Mouse (Mus musculus) liver, embryonic 11.5 days (tissue): ENCODE data around the gene Pik3r3. TPM values are rescaled to one million over a fixed set of nuclear protein-coding genes. Genes with fewer than 3 reads are reported as not detected.
"Not testable (repeated sequence)": the region's sequence is repeated elsewhere in the genome, so short reads cannot be mapped to it uniquely, and the experiment has no call there.

Experiments used
- ATAC-seq: fragments of 200-750 bp; cut with Nextera tagmentation; replicated peaks from 2 replicates; pipeline ENCODE4 v1.8.0; 2017; ENCODE audit warnings: moderate number of reproducible peaks, mild to moderate bottlenecking, moderate TSS enrichment, moderate library complexity; ENCODE audit not compliant: low FRiP score
- DNase-seq: peaks from one replicate; pipeline ENCODE4 v3.0.0-alpha.2; 2017; ENCODE audit warnings: low spot score
- H3K27ac ChIP-seq: fragments of 300-500 bp; sonication (generic); 2 replicates; pipeline ENCODE4 v1.5.1; 2014; ENCODE audit warnings: mild to moderate bottlenecking, low read depth, low read length, control low read depth
- H3K27me3 ChIP-seq: fragments of 300-500 bp; sonication (generic); replicated peaks from 2 replicates; pipeline ENCODE4 v1.6.1; 2014; ENCODE audit warnings: low read length, mixed read lengths; ENCODE audit not compliant: control insufficient read depth, insufficient read depth
- H3K36me3 ChIP-seq: fragments of 300-500 bp; sonication (generic); 2 replicates; pipeline ENCODE4 v1.6.1; 2014; ENCODE audit warnings: mild to moderate bottlenecking, low read length, moderate library complexity, mixed read lengths; ENCODE audit not compliant: control insufficient read depth, insufficient read depth
- H3K4me1 ChIP-seq: fragments of 300-500 bp; sonication (generic); replicated peaks from 2 replicates; pipeline ENCODE4 v1.6.1; 2014; ENCODE audit warnings: low read length, mixed read lengths; ENCODE audit not compliant: control insufficient read depth, insufficient read depth
- H3K4me2 ChIP-seq: fragments of 300-500 bp; sonication (generic); 2 replicates; pipeline ENCODE4 v1.6.1; 2014; ENCODE audit warnings: mild to moderate bottlenecking, control low read depth, moderate library complexity
- H3K4me3 ChIP-seq: fragments of 300-500 bp; sonication (generic); 2 replicates; pipeline ENCODE4 v1.5.1; 2014; ENCODE audit warnings: low read depth, low read length, control low read depth
- H3K9ac ChIP-seq: fragments of 300-500 bp; sonication (generic); 2 replicates; pipeline ENCODE4 v1.6.1; 2014; ENCODE audit warnings: low read depth, low read length, control low read depth
- H3K9me3 ChIP-seq: fragments of 300-500 bp; sonication (generic); 2 replicates; pipeline ENCODE4 v1.6.1; 2016; ENCODE audit warnings: low read length, inconsistent platforms, mixed read lengths; ENCODE audit not compliant: control insufficient read depth
- WGBS: fragments of 180-500 bp; shearing (Covaris S2); extraction: QIAGEN DNeasy Blood & Tissue Kit; methylation state at CpG from one replicate; pipeline ENCODE4 v1.1.7; 2014; 5-methylcytosine and 5-hydroxymethylcytosine counted together
- polyA plus RNA-seq: library from polyadenylated mRNA; unstranded; fragments of >200 nt; fragmentation: Nextera tagmentation; extraction: Ambion mirVana; gene quantifications from 2 replicates; pipeline ENCODE4 v1.2.1, GENCODE M21; 2014

Pik3r3 gene
- polyA plus RNA-seq, 1 experiment from 2014 or later, result 6.3 TPM

- DNase-seq (no peak), ATAC-seq (no peak)
- Histone ChIP-seq H3K4me2 (no peak overlapping the region), H3K36me3 (no peaks in the 10 kb centered on the region), H3K4me1 (peaks cover 3% of the 10 kb centered on the region; the same call in 1 of the 2 replicates), H3K9ac (no peak overlapping the region), H3K4me3 (no peak overlapping the region), H3K27ac (no peak overlapping the region), H3K9me3 (no peaks in the 10 kb centered on the region), H3K27me3 (no peaks in the 10 kb centered on the region)
- WGBS, result 84% methylated on average over 2 of the region's 2 CpGs
These were observed 5.4 kb upstream of the Pik3r3 start for GRCm38 (mm10) chr4:116215895-116216605.

- Histone ChIP-seq H3K27ac (no peak overlapping the region), H3K9me3 (no peaks in the 10 kb centered on the region), H3K36me3 (no peaks in the 10 kb centered on the region), H3K4me1 (peaks cover 3% of the 10 kb centered on the region; the same call in 1 of the 2 replicates), H3K27me3 (no peaks in the 10 kb centered on the region), H3K4me2 (no peak overlapping the region), H3K9ac (no peak overlapping the region), H3K4me3 (no peak overlapping the region)
- DNase-seq (no peak), ATAC-seq (no peak)
- 44% methylated on average over 2 of the region's 2 CpGs for WGBS
These were observed 4.4 kb upstream of the Pik3r3 start for GRCm38 (mm10) chr4:116217046-116217445.

GRCm38 (mm10) chr4:116217661-116218060 is 3.8 kb upstream of the Pik3r3 start:
- H3K9me3 ChIP-seq, H3K27ac ChIP-seq, H3K4me1 ChIP-seq, H3K4me3 ChIP-seq, H3K4me2 ChIP-seq, H3K27me3 ChIP-seq, H3K36me3 ChIP-seq, H3K9ac ChIP-seq, DNase-seq, ATAC-seq: not testable (repeated sequence)
- 94% methylated on average over 1 of the region's 1 CpGs for whole genome bisulfite sequencing

GRCm38 (mm10) chr4:116219056-116219455 is 2.4 kb upstream of the Pik3r3 start:
- Histone ChIP-seq H3K4me2 (no peak overlapping the region), H3K9me3 (no peaks in the 10 kb centered on the region), H3K4me1 (peaks cover 3% of the 10 kb centered on the region; the same call in 1 of the 2 replicates), H3K36me3 (no peaks in the 10 kb centered on the region), H3K4me3 (no peak overlapping the region), H3K27me3 (no peaks in the 10 kb centered on the region), H3K9ac (no peak overlapping the region), H3K27ac (no peak overlapping the region)
- 86% methylated on average over 1 of the region's 1 CpGs for WGBS
- DNase-seq (no peak), ATAC-seq (no peak)

- ATAC-seq, result no peak
- peak overlapping the region; percentile 94 for H3K27ac ChIP-seq
- H3K4me2 ChIP-seq, result peak overlapping the region; percentile 75
- H3K9me3 ChIP-seq, result no peaks in the 10 kb centered on the region
- WGBS, result 26% methylated on average over 6 of the region's 6 CpGs
- no peak for DNase-seq
- no peaks in the 10 kb centered on the region for H3K27me3 ChIP-seq
- H3K9ac ChIP-seq, result peak overlapping the region; percentile 88
- peak overlapping the region; percentile 81 for H3K4me3 ChIP-seq
- peaks cover 3% of the 10 kb centered on the region; the same call in 1 of the 2 replicates for H3K4me1 ChIP-seq
- no peaks in the 10 kb centered on the region for H3K36me3 ChIP-seq
These were observed 1.3 kb upstream of the Pik3r3 start for GRCm38 (mm10) chr4:116220071-116220650.

- ATAC-seq (peak; percentile 67), DNase-seq (no peak)
- WGBS, result under 1% methylated on average over 26 of the region's 26 CpGs
- H3K4me1 ChIP-seq, result peaks cover 3% of the 10 kb centered on the region; the same call in 1 of the 2 replicates
- peak overlapping the region; percentile 81 for H3K4me3 ChIP-seq
- H3K9me3 ChIP-seq, result no peaks in the 10 kb centered on the region
- peak overlapping the region; percentile 75 for H3K4me2 ChIP-seq
- peak overlapping the region; percentile 94 for H3K27ac ChIP-seq
- peak overlapping the region; percentile 88 for H3K9ac ChIP-seq
- no peaks in the 10 kb centered on the region for H3K27me3 ChIP-seq
- no peaks in the 10 kb centered on the region for H3K36me3 ChIP-seq
These were observed 658 bp upstream of the Pik3r3 start for GRCm38 (mm10) chr4:116220780-116221139.

GRCm38 (mm10) chr4:116221996-116222842 is 801 bp downstream of the Pik3r3 start:
- no peaks in the 10 kb centered on the region for H3K9me3 ChIP-seq
- DNase-seq, result peak; percentile 38
- H3K4me3 ChIP-seq, result peak overlapping the region; percentile 81
- no peaks in the 10 kb centered on the region for H3K27me3 ChIP-seq
- peak overlapping the region; percentile 94 for H3K27ac ChIP-seq
- no peak for ATAC-seq
- no peaks in the 10 kb centered on the region for H3K36me3 ChIP-seq
- WGBS, result under 1% methylated on average over 23 of the region's 23 CpGs
- peak overlapping the region; percentile 88 for H3K9ac ChIP-seq
- peaks cover 3% of the 10 kb centered on the region; the same call in 1 of the 2 replicates for H3K4me1 ChIP-seq
- peak overlapping the region; percentile 91 for H3K4me2 ChIP-seq

- Histone ChIP-seq H3K4me3 (peak overlapping the region; percentile 81), H3K27me3 (no peaks in the 10 kb centered on the region), H3K4me1 (peaks cover 3% of the 10 kb centered on the region; the same call in 1 of the 2 replicates), H3K9ac (no peak overlapping the region), H3K36me3 (no peaks in the 10 kb centered on the region), H3K4me2 (peak overlapping the region; percentile 91), H3K9me3 (no peaks in the 10 kb centered on the region), H3K27ac (no peak overlapping the region)
- 19% methylated on average over 6 of the region's 6 CpGs for WGBS
- no peak for ATAC-seq
- DNase-seq, result no peak
These were observed 1.4 kb downstream of the Pik3r3 start for GRCm38 (mm10) chr4:116222843-116223119.
